Mouse (Mus musculus) 3T3-L1 (cell line): ENCODE measurements at regions not wholly inside any gene's neighbourhood (a gene's known extent, or its start where the extent isn't known, plus 50 kb on each side); places are given as distances from the start of the nearest gene placed in this dataset.
"Not testable (repeated sequence)": the region's sequence is repeated elsewhere in the genome, so short reads cannot be mapped to it uniquely, and the experiment has no call there.

ENCODE experiments used
- DNase-seq: peaks from one replicate; pipeline ENCODE4 v3.0.0-alpha.2; 2015; ENCODE audit warnings: low read depth, low spot score

DNA sequence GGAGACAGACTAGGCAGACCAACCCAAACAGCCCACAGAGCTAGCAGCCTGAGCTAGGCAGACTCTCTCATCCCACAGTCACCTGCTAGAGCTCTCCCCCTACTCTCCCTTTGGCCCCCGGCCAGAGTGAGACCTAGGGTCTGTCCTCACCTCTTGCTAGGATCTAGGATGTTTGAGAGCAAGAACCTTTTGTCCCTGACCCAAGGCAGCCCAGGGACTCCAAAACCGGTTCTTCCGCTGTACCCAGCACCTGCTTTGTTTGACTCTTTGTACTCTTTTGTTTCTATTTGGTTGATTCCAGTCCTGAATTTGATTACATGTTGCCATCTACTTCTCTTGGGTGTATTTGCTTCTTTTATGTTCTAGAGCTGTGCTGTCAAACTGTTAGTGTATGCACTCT lies 75.3 kb downstream of the H60c start:
- DNase-seq, result no peak

DNA sequence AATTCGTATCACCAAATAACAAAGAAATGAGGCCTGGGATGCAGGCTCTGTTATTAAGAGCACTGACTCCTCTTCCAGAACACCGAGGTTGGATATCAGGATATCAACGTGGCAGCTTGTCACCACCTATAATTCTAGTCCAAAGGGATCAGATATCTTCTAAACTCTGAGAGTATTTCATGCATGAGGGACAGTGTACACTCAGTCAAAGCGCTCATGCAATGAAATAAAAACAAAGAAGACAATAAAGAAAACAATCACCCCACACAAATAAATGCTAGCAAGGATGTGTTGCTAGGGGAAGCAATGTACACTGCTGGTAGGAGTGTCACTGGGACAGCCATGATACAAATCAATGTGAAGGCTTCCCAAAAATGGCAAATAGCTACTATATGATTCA lies 79.2 kb downstream of the H60c start:
- no peak for DNase-seq

DNA sequence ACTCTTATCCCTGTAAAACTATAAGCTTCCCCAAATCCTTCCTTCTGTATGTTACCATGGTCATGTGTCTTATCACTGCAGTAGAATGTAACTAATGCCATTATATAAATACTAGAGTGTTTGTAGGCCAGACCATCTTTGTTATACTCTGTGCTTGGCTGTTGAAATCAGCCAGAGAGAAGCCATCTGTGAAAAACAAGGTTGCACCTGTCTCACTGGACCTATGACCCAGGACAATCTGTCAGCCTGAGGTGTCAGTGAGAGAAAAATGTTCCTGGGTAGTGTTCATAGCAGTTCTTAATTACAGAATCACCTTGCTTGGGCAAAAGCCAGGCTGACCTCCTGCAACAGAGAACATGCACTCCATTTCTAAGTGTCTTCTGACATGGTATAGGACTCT lies 87.5 kb downstream of the H60c start:
- no peak for DNase-seq

DNA sequence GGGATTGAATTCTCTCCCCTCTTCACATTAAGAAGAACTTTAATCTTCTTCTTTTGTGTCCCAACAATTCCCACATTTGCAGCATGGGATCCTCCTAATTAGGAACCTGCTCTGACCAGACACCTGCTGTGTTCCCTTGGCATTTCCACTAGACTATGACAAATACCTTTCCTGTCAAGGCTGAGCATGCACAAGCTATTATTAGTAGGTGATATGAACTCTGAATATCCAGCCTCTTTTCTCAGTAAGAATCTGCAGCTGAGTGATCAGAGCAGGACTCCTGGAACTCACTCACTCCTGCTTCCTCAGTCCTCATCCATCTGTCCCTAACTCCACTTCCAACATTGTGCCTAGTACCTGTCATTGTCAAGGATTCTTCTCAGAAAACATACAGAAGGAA lies 94.0 kb downstream of the H60c start:
- no peak for DNase-seq

DNA sequence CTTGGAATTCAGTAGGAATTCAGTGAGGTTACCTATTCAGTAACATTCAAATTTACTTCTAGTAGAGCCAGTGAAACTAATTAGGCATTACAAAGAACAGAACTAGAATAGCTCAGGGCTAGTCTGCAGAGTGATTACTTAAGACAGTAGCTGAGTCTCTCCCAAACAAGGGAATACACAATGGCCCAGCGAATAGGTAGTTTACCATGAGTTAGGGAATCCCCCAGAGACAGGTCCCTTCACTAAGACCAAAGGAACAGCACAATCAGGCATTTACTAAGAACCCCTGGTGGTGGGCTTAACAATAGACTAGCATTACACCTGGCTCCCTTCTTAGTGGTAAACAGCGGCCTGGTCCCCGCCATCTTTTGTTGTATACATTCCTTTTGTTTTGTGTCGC lies 94.6 kb downstream of the H60c start:
- not testable (repeated sequence) for DNase-seq

DNA sequence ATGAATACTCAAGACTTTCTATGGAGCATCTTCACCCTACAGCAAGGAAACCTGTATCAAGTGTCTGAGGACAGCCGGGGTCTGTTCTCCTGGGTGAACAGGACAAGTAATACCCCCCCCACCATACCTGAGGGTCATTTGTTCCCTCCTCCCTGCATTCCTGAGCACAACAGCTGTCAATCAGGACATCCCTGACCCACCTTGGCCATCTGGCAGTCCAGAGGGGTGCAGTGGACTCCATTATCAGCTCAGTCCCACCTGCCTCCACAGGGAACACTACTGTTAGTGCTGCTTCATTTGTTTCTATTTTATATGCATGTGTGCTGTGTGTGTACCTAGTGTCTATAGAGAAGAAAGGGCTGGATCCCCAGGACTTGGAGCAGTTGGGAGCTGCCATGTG lies 95.3 kb downstream of the H60c start:
- no peak for DNase-seq

DNA sequence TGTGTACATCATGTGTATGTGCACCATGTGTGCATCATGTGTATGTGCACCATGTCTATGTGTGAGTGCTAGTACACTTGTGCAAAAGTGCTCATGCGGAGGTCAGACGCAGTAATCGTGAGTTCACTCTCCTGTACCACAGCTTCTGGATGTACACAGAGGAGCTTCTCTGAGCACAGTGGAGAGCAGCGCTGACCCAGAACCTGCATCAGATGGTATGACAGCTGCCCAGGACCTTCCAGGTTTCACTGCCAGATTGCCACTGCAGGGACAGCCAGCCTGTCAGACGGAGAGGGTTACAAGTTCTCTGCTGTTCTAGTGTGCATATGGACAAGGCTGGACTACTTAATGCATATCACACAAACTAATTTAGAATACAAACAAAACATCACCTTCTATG lies 96.2 kb downstream of the H60c start:
- no peak for DNase-seq

DNA sequence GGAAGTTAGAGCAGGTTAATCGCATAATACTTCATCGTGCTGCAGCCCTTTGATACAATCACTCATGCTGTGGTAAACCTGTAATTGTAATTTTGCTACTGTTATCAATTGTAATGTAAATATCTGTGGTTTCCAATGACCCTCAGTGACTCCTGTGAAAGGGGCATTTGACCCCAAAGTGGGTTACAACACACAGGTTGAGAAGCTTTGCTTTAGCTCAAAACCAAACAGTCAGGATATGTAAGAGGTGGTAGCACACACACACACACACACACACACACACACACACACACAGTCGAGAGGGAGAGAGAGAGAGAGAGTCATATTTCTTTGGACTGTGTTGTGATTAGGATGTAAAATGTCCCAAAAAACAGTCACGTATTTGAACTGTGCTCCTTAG lies 112.0 kb downstream of the H60c start:
- no peak for DNase-seq

DNA sequence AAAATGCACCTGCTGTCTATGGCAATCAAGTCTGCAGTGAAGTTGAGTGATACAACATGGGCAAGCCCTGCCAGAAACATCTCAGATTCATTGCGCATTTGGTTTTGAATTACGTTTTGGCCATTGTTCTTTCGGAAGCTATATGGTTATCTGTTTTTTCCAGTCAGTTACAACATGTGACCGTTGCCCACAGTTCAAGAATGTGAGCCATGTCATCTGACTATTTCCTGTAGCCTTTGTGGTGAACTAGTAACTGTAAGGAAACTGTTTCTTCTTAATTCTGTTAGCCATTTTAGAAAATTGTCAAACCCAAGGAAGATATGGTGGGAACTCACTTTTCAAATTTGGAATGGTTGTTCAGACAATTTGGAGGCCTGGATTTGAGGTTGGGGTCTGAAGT lies 119.4 kb downstream of the H60c start:
- DNase-seq, result no peak

DNA sequence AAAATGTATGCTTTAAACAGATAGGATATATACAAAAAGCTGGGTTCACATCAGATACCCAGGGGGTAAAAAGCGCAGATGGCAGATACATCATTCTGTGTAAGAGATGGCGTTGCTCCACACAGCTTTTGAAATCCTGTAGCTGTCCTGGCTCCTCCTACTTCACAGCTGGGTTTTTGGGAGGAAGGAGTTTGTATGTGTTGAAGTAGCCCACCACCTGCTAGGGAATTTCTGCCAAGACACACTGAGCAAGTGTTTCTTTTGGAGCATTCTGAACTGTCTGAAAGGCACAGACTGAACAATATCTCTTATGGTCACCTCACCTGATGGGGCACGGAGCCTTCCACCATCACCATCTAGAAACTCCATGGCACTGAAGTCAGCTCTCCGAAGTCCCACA lies 128.3 kb downstream of the H60c start:
- no peak for DNase-seq

DNA sequence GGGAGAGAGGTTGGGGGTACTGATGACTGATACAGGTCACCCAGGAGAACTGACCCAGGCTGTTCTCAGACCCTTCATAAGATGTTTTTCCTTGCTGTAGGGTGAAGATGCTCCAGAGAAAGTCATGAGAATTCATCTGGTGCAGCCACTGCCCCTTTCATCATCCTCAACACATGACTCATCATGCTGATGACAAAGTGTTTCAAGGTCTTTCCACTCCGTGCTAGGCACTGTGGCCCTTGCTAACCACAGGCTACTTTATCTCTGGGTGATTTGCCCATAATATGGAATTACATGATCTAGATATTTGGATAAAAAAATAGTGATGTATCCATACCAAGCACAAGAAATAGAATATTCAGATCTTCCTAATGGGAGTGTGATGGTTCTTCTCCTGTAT lies 140.1 kb downstream of the H60c start:
- DNase-seq, result peak; percentile 43

DNA sequence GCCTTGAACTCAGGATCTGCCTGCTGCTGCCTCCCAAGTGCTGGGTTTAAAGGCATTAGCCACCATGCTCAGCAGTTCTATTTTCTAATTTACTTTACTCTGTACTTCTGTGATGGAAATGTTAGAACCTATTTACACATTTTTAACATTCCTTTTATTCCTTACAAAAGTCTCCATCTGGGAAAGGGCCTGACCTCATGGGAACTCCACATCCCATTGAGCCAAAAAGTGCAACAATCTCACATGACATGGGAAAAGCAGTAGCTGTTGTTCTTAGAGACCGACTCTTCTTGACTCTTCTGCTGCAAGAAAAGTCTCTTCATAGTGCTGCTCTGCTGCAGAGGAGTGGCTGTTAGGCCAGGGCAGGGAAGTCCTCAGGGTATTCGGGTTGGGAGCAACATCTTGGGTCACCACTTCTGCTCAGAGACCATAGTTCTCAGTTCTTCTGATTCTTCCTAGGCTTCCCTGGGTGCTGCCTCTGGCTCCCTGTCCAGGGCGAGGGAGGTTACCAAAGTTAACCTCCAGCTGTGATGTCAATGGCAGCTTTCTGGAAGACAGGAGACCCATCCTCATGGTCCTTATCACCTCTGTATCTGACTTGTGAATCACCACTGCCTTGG lies 150.0 kb downstream of the H60c start:
- DNase-seq, result no peak

DNA sequence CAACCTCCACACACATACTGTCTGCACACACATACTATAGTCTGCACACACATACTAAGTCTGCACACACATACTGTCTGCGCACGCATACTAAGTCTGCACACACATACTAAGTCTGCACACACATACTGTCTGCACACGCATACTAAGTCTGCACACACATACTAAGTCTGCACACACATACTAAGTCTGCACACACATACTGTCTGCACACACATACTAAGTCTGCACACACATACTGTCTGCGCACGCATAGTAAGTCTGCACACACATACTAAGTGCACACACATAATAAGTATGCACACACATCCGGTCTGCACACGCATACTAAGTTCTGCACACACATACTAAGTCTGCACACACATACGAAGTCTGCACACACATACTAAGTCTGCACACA lies 153.2 kb downstream of the H60c start:
- DNase-seq, result not testable (repeated sequence)

DNA sequence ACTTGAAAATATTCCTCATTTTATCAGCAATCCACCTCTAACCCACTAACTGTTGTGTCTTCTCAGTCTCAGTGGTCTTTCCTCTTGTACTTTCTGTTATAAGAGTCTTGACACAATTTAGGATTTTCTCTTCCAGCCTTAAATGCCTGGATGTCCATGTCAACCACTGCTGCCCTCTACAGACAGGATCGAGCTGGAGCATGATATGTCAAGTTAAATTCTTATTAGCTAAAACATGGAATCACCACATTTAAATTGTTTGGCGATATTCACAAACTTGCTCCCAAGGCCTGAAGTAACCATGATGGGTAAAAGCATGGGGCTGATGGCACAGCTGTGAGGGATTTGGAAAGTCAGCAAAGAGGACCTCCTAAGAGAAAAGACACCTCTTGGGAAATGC lies 159.6 kb downstream of the H60c start:
- DNase-seq, result peak; percentile 59
